Mouse (Mus musculus): ENCODE measurements around the gene Cdc42bpg.

- no peak for TF ChIP-seq CTCF (IDR thresholded peaks at IDR 0.05)
- no peak for TF ChIP-seq POLR2A (IDR thresholded peaks at IDR 0.05; ENCODE audit: insufficient read depth, low read depth, low read length)
Measured at GRCm38 (mm10) chr19:6336920-6337319, 30.7 kb downstream of the Cdc42bpg start.
